Mouse (Mus musculus) midbrain, embryonic 11.5 days (tissue): Measurements from ENCODE around the gene Tbc1d22b. TPM values are rescaled to one million over a fixed set of nuclear protein-coding genes. Genes with fewer than 3 reads are reported as not detected.
A peak's percentile ranks its signal among the peaks of the same experiment; 100 is the strongest.

Source experiments
- ATAC-seq: fragments of 200-750 bp; cut with Nextera tagmentation; 2 replicates; pipeline ENCODE4 v1.8.0; 2017; ENCODE audit warnings: moderate TSS enrichment, moderate library complexity; ENCODE audit not compliant: low FRiP score
- DNase-seq: peaks from one replicate; pipeline ENCODE4 v3.0.0; 2015; ENCODE audit warnings: low spot score; ENCODE audit errors: missing footprints
- H3K27ac ChIP-seq: fragments of 300-500 bp; sonication (generic); 2 replicates; pipeline ENCODE4 v1.5.1; 2014; ENCODE audit warnings: low read depth, low read length
- H3K27me3 ChIP-seq: fragments of 300-500 bp; sonication (generic); 2 replicates; pipeline ENCODE4 v1.6.1; 2014; ENCODE audit warnings: mild to moderate bottlenecking, low read length, moderate library complexity, mixed read lengths; ENCODE audit not compliant: control insufficient read depth, insufficient read depth
- H3K36me3 ChIP-seq: fragments of 300-500 bp; sonication (generic); 2 replicates; pipeline ENCODE4 v1.6.1; 2014; ENCODE audit warnings: mild to moderate bottlenecking, low read length, moderate library complexity, mixed read lengths; ENCODE audit not compliant: control insufficient read depth, insufficient read depth
- H3K4me1 ChIP-seq: fragments of 300-500 bp; sonication (generic); 2 replicates; pipeline ENCODE4 v1.6.1; 2014; ENCODE audit warnings: low read length; ENCODE audit not compliant: control insufficient read depth, insufficient read depth
- H3K4me2 ChIP-seq: fragments of 300-500 bp; sonication (generic); 2 replicates; pipeline ENCODE4 v1.6.1; 2014; ENCODE audit warnings: mild to moderate bottlenecking, moderate library complexity
- H3K4me3 ChIP-seq: fragments of 300-500 bp; sonication (generic); 2 replicates; pipeline ENCODE4 v1.5.1; 2014; ENCODE audit warnings: low read depth, low read length
- H3K9ac ChIP-seq: fragments of 300-500 bp; sonication (generic); 2 replicates; pipeline ENCODE4 v1.6.1; 2014; ENCODE audit warnings: low read length
- H3K9me3 ChIP-seq: fragments of 300-500 bp; sonication (generic); 2 replicates; pipeline ENCODE4 v1.6.1; 2016; ENCODE audit warnings: low read length; ENCODE audit not compliant: control insufficient read depth
- WGBS: fragments of 180-500 bp; shearing (Covaris S2); extraction: QIAGEN DNeasy Blood & Tissue Kit; methylation state at CpG from one replicate; pipeline ENCODE4 v1.1.7; 2014; 5-methylcytosine and 5-hydroxymethylcytosine counted together
- polyA plus RNA-seq: library from polyadenylated mRNA; unstranded; fragments of >200 nt; fragmentation: Nextera tagmentation; extraction: Ambion mirVana; gene quantifications from 2 replicates; pipeline ENCODE4 v1.2.1, GENCODE M21; 2014

Gene Tbc1d22b
- polyA plus RNA-seq, 1 experiment from 2014 or later, result 16.8 TPM

DNA sequence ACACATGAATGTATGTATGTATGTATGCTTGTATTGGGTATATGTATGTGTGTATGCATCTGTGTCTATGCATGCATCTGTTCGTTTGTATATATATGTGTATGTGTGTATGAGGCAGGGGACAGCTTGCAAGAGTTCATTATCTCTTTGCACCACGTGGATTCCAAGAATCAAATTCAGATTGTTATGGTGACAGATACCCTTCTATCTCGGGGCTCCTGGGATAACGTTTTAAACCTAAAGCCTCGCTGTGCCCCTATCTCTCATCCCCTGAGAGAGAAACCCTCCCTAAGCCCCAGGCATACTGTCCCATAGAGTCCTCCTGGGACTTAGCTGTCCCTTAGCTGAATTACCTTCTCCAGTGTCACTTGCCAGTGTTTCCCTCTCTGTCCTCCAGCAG lies 34.0 kb downstream of the Tbc1d22b start:
- 86% methylated on average over 5 of the region's 5 CpGs for WGBS
- H3K27ac ChIP-seq, result no peak overlapping the region
- no peaks in the 10 kb centered on the region for H3K27me3 ChIP-seq
- no peaks in the 10 kb centered on the region; the same call in 1 of the 2 replicates for H3K36me3 ChIP-seq
- H3K4me1 ChIP-seq, result no peaks in the 10 kb centered on the region
- peak; percentile 39 for DNase-seq
- H3K9ac ChIP-seq, result no peak overlapping the region
- H3K9me3 ChIP-seq, result no peaks in the 10 kb centered on the region
- H3K4me3 ChIP-seq, result no peak overlapping the region
- no peak overlapping the region for H3K4me2 ChIP-seq
- ATAC-seq, result no peak

GRCm38 (mm10) chr17:29584306-29584705 lies 34.7 kb downstream of the Tbc1d22b start:
- no peak for ATAC-seq
- Histone ChIP-seq H3K9ac (no peak overlapping the region), H3K4me2 (no peak overlapping the region), H3K9me3 (no peaks in the 10 kb centered on the region), H3K4me3 (no peak overlapping the region), H3K27ac (no peak overlapping the region), H3K4me1 (no peaks in the 10 kb centered on the region), H3K27me3 (no peaks in the 10 kb centered on the region), H3K36me3 (no peaks in the 10 kb centered on the region; the same call in 1 of the 2 replicates)
- DNase-seq, result peak; percentile 80
- 88% methylated on average over 5 of the region's 5 CpGs for WGBS

DNA sequence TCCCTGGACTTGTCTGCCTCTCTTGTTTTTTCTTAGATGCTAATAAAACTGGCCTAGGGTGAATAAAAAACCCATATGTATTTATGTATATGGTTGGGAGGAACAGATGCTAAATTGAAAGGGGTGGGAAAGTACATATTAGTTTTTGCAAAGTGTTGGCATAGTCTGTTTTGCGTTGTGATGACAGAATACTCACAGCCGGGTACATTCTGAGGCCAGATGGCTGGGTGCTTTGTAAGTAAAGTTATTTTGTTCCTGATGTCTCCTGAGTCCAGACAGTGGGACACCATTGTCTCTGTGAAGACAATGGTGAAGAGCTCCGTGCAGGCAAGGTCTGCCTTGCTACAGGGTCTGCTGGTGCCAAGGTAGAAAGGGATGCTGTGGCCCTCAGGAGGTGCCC lies 35.2 kb downstream of the Tbc1d22b start:
- H3K4me3 ChIP-seq, result no peak overlapping the region
- no peaks in the 10 kb centered on the region for H3K4me1 ChIP-seq
- no peaks in the 10 kb centered on the region for H3K27me3 ChIP-seq
- ATAC-seq, result no peak
- H3K27ac ChIP-seq, result no peak overlapping the region
- H3K36me3 ChIP-seq, result no peaks in the 10 kb centered on the region; the same call in 1 of the 2 replicates
- no peak overlapping the region for H3K9ac ChIP-seq
- DNase-seq, result peak; percentile 65
- 81% methylated on average over 3 of the region's 3 CpGs for WGBS
- H3K9me3 ChIP-seq, result no peaks in the 10 kb centered on the region
- no peak overlapping the region for H3K4me2 ChIP-seq

GRCm38 (mm10) chr17:29585446-29585845 lies 35.9 kb downstream of the Tbc1d22b start:
- Histone ChIP-seq H3K27ac (no peak overlapping the region), H3K4me3 (no peak overlapping the region), H3K27me3 (no peaks in the 10 kb centered on the region), H3K4me1 (no peaks in the 10 kb centered on the region), H3K4me2 (no peak overlapping the region), H3K36me3 (no peaks in the 10 kb centered on the region), H3K9me3 (no peaks in the 10 kb centered on the region), H3K9ac (no peak overlapping the region)
- no peak for DNase-seq
- ATAC-seq, result no peak
- 96% methylated on average over 6 of the region's 6 CpGs for WGBS

GRCm38 (mm10) chr17:29586921-29587320 lies 37.3 kb downstream of the Tbc1d22b start:
- no peak overlapping the region for H3K9ac ChIP-seq
- H3K9me3 ChIP-seq, result no peaks in the 10 kb centered on the region
- H3K27ac ChIP-seq, result no peak overlapping the region
- ATAC-seq, result no peak
- H3K4me2 ChIP-seq, result no peak overlapping the region
- peak; percentile 67 for DNase-seq
- H3K4me3 ChIP-seq, result no peak overlapping the region
- H3K36me3 ChIP-seq, result no peaks in the 10 kb centered on the region
- no peaks in the 10 kb centered on the region for H3K27me3 ChIP-seq
- WGBS, result 87% methylated on average over 9 of the region's 9 CpGs
- H3K4me1 ChIP-seq, result no peaks in the 10 kb centered on the region

GRCm38 (mm10) chr17:29589221-29589898 lies 39.8 kb downstream of the Tbc1d22b start:
- DNase-seq (peak; percentile 82), ATAC-seq (no peak)
- 61% methylated on average over 11 of the region's 11 CpGs for WGBS
- H3K4me3 ChIP-seq, result no peak overlapping the region
- no peaks in the 10 kb centered on the region for H3K9me3 ChIP-seq
- no peaks in the 10 kb centered on the region for H3K4me1 ChIP-seq
- no peak overlapping the region for H3K4me2 ChIP-seq
- H3K36me3 ChIP-seq, result no peaks in the 10 kb centered on the region
- H3K27me3 ChIP-seq, result no peaks in the 10 kb centered on the region
- no peak overlapping the region for H3K27ac ChIP-seq
- H3K9ac ChIP-seq, result no peak overlapping the region

DNA sequence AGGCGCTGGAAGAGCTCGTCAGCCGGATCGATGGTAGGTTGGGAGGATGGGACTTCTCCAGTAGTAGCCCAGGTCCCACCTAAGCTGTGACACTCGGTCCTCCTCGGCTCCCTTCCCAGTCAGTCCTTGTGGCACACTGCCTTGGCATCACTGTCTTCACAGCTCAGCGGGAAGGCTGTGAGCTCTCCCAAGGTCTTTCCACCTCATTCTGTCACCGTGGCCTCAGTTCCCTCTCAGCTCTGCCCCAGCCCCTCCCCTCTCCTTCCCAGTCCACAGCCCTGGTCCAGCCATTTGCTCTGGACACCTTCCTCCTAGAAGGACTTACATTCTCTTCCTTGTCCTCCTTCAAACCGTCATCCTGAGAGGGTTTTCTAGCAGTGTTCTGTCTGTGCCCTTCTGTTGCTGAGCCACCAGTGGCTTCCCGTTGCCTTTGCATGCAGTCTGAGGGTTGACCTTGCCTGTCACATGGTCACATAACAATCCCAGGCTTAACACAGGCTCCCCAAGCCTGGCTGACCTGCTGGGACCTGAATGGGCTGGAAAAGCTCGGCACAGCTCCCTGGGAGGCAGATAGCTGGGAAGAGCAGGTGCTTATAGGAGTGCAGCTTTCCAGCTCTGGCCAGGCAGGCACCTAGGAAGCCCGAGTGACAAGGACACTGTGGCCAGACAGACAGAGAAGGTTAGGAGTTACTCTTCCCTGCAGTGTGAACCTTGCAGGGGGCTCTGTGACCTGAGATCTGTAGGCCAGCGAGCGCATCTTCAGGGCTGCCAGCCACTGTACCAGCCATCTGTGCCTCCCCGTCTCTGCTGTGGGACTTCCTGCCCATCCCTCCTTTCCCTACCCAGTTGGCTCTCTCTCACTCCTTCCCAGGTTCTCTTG lies 46.5 kb downstream of the Tbc1d22b start:
- Histone ChIP-seq H3K9me3 (no peaks in the 10 kb centered on the region), H3K27me3 (no peaks in the 10 kb centered on the region), H3K4me2 (no peak overlapping the region), H3K9ac (no peak overlapping the region; the same call in 1 of the 2 replicates), H3K4me3 (no peak overlapping the region), H3K36me3 (peaks cover 7% of the 10 kb centered on the region), H3K27ac (no peak overlapping the region), H3K4me1 (peaks cover 6% of the 10 kb centered on the region; the same call in 1 of the 2 replicates)
- ATAC-seq (no peak), DNase-seq (peak; percentile 76)
- 79% methylated on average over 15 of the region's 15 CpGs for WGBS

DNA sequence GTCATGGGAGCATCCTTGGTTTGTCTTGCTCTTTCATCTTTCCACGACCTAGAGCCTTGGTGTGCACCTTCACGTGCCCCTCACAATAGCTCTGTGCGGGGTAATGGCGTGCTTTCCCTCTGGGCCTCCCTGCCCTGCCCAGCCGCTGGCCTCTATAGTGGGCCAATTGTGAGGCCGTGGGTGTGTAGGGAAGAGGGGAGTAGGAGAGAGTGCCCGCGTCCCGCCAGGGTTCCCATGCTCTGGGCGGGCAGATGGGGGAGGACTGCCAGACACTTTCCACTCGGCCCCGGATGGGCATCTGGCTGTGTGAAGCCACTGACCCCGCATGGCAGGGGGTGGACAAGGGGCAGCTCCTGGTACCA lies 47.2 kb downstream of the Tbc1d22b start:
- H3K27ac ChIP-seq, result no peak overlapping the region
- peaks cover 7% of the 10 kb centered on the region for H3K36me3 ChIP-seq
- ATAC-seq, result no peak

DNA sequence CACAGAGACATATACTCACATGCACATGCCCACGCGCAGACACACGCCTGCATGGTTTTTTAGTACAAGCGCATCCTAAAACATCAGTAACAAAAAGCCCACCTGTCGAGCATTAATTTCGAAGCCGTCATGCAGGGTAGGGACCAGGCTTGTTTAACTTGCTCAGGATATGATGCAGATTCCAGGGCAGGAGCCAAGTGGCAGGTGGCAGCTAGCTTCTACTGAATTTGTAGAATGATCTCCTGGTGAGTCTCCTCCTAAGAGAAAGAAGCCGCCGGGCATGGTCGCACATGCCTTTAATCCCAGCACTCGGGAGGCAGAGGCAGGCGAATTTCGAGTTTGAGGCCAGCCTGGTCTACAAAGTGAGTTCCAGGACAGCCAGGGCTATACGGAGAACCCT lies 49.5 kb downstream of the Tbc1d22b start:
- Histone ChIP-seq H3K9me3 (no peaks in the 10 kb centered on the region), H3K36me3 (peaks cover 7% of the 10 kb centered on the region)

More for the DNA sequence above, 47.2 kb downstream of the Tbc1d22b start:
- Histone ChIP-seq H3K27me3 (no peaks in the 10 kb centered on the region), H3K4me1 (peaks cover 6% of the 10 kb centered on the region; the same call in 1 of the 2 replicates), H3K4me2 (no peak overlapping the region), H3K9me3 (no peaks in the 10 kb centered on the region), H3K9ac (no peak overlapping the region; the same call in 1 of the 2 replicates), H3K4me3 (no peak overlapping the region)
- DNase-seq, result peak; percentile 39
- WGBS, result 87% methylated on average over 13 of the region's 13 CpGs

More for the DNA sequence above, 49.5 kb downstream of the Tbc1d22b start:
- peaks cover 6% of the 10 kb centered on the region; the same call in 1 of the 2 replicates for H3K4me1 ChIP-seq
- no peak overlapping the region for H3K9ac ChIP-seq
- peak; percentile 37 for DNase-seq
- no peak overlapping the region for H3K4me3 ChIP-seq
- H3K27me3 ChIP-seq, result no peaks in the 10 kb centered on the region
- no peak overlapping the region for H3K27ac ChIP-seq
- 92% methylated on average over 14 of the region's 14 CpGs for WGBS
- no peak overlapping the region for H3K4me2 ChIP-seq
- no peak for ATAC-seq
